Mouse (Mus musculus) heart, postnatal 0 days (tissue): ENCODE results near the gene Fbxo42. TPM values are rescaled to one million over a fixed set of nuclear protein-coding genes. Genes with fewer than 3 reads are reported as not detected.
A peak's percentile ranks its signal among the peaks of the same experiment; 100 is the strongest.

Experiments used
- ATAC-seq: fragments of 200-750 bp; cut with Nextera tagmentation; 2 replicates; pipeline ENCODE4 v1.8.0; 2017; ENCODE audit warnings: low read depth, moderate number of reproducible peaks, moderate library complexity; ENCODE audit not compliant: insufficient read depth
- DNase-seq: peaks from one replicate; pipeline ENCODE4 v3.0.0-alpha.2; 2016; ENCODE audit warnings: low spot score
- H3K27ac ChIP-seq: fragments of 300-500 bp; sonication (generic); 2 replicates; pipeline ENCODE4 v1.5.1; 2014; ENCODE audit warnings: low read depth, mild to moderate bottlenecking
- H3K27me3 ChIP-seq: fragments of 300-500 bp; sonication (generic); 2 replicates; pipeline ENCODE4 v1.6.1; 2014; ENCODE audit warnings: low read length, mixed read lengths; ENCODE audit not compliant: control insufficient read depth, insufficient read depth
- H3K36me3 ChIP-seq: fragments of 300-500 bp; sonication (generic); replicated peaks from 2 replicates; pipeline ENCODE4 v1.6.1; 2014; ENCODE audit warnings: low read length, mixed read lengths; ENCODE audit not compliant: control insufficient read depth, insufficient read depth
- H3K4me1 ChIP-seq: fragments of 300-500 bp; sonication (generic); 2 replicates; pipeline ENCODE4 v1.6.1; 2014; ENCODE audit warnings: antibody characterized with exemption; ENCODE audit not compliant: control insufficient read depth, insufficient read depth
- H3K4me2 ChIP-seq: fragments of 300-500 bp; sonication (generic); 2 replicates; pipeline ENCODE4 v1.6.1; 2014; ENCODE audit warnings: low read depth, mild to moderate bottlenecking, low read length, moderate library complexity
- H3K4me3 ChIP-seq: fragments of 300-500 bp; sonication (generic); 2 replicates; pipeline ENCODE4 v1.5.1; 2014; ENCODE audit warnings: low read depth, low read length
- H3K9ac ChIP-seq: fragments of 300-500 bp; sonication (generic); replicated peaks from 2 replicates; pipeline ENCODE4 v1.6.1; 2014; ENCODE audit warnings: low read depth, low read length, mixed read lengths
- H3K9me3 ChIP-seq: fragments of 300-500 bp; sonication (generic); replicated peaks from 2 replicates; pipeline ENCODE4 v1.6.1; 2016; ENCODE audit warnings: low read length; ENCODE audit not compliant: control insufficient read depth
- CTCF ChIP-seq: IDR thresholded peaks from 2 replicates; pipeline ENCODE4 v1.5.1; 2016; ENCODE audit warnings: antibody characterized with exemption, control low read depth, low read depth
- EP300 ChIP-seq: IDR thresholded peaks from 2 replicates; pipeline ENCODE4 v1.6.1; 2016; ENCODE audit warnings: antibody characterized with exemption, low read depth
- WGBS: fragments of 180-500 bp; shearing (Covaris S2); extraction: QIAGEN DNeasy Blood & Tissue Kit; methylation state at CpG from one replicate; pipeline ENCODE4 v1.1.7; 2014; 5-methylcytosine and 5-hydroxymethylcytosine counted together
- polyA plus RNA-seq: library from polyadenylated mRNA; unstranded; fragments of >200 nt; fragmentation: Nextera tagmentation; extraction: Ambion mirVana; gene quantifications from 2 replicates; pipeline ENCODE4 v1.2.1, GENCODE M21; 2015
- total RNA-seq: library from RNA; depleted of rRNA; stranded (reverse); fragments of >200 nt; gene quantifications from 2 replicates; pipeline ENCODE4 v1.2.3, GENCODE M21; 2014; ENCODE audit warnings: low replicate concordance

Gene Fbxo42
- total and polyA plus RNA-seq, 2 experiments from 2014 or later = 9.1 to 9.5 TPM

- Histone ChIP-seq H3K9ac (no peak overlapping the region), H3K36me3 (peaks cover 44% of the 10 kb centered on the region), H3K27me3 (no peaks in the 10 kb centered on the region), H3K27ac (no peak overlapping the region), H3K4me3 (no peak overlapping the region), H3K4me1 (peaks cover 7% of the 10 kb centered on the region; the same call in 1 of the 2 replicates), H3K4me2 (no peak overlapping the region), H3K9me3 (no peaks in the 10 kb centered on the region)
- DNase-seq (no peak), ATAC-seq (no peak)
- 39% methylated on average over 4 of the region's 4 CpGs for WGBS
- no peak for TF ChIP-seq EP300
- no peak for TF ChIP-seq CTCF
Observed at GRCm38 (mm10) chr4:141118691-141119090, 29.0 kb upstream of the Fbxo42 start.

- H3K4me1 ChIP-seq = peaks cover 7% of the 10 kb centered on the region; the same call in 1 of the 2 replicates
- H3K9ac ChIP-seq = no peak overlapping the region
- 26% methylated on average over 11 of the region's 11 CpGs for WGBS
- TF ChIP-seq EP300 = no peak
- peak; percentile 74 for TF ChIP-seq CTCF
- H3K27me3 ChIP-seq = no peaks in the 10 kb centered on the region
- H3K27ac ChIP-seq = no peak overlapping the region
- H3K36me3 ChIP-seq = peaks cover 27% of the 10 kb centered on the region
- H3K4me2 ChIP-seq = no peak overlapping the region
- ATAC-seq (0 out of 2 replicates have a peak, but pooled peaks have one; percentile 50), DNase-seq (peak; percentile 54)
- H3K9me3 ChIP-seq = no peaks in the 10 kb centered on the region
- H3K4me3 ChIP-seq = no peak overlapping the region
Observed at GRCm38 (mm10) chr4:141120700-141121099, 27.0 kb upstream of the Fbxo42 start.

GRCm38 (mm10) chr4:141122663-141123062, 25.1 kb upstream of the Fbxo42 start:
- H3K4me3 ChIP-seq = no peak overlapping the region

GRCm38 (mm10) chr4:141123065-141123464, 24.6 kb upstream of the Fbxo42 start:
- Histone ChIP-seq H3K9ac (no peak overlapping the region), H3K4me2 (no peak overlapping the region), H3K4me1 (peaks cover 7% of the 10 kb centered on the region; the same call in 1 of the 2 replicates), H3K27me3 (no peaks in the 10 kb centered on the region), H3K4me3 (no peak overlapping the region), H3K9me3 (no peaks in the 10 kb centered on the region), H3K36me3 (peaks cover 5% of the 10 kb centered on the region; the same call in 1 of the 2 replicates), H3K27ac (no peak overlapping the region)
- 20% methylated on average over 1 of the region's 1 CpGs for WGBS
- DNase-seq (no peak), ATAC-seq (no peak)
- TF ChIP-seq CTCF (no peak), EP300 (no peak)

More at GRCm38 (mm10) chr4:141122663-141123062, 25.1 kb upstream of the Fbxo42 start:
- Histone ChIP-seq H3K27me3 (no peaks in the 10 kb centered on the region), H3K36me3 (peaks cover 9% of the 10 kb centered on the region), H3K4me1 (peaks cover 7% of the 10 kb centered on the region; the same call in 1 of the 2 replicates), H3K9me3 (no peaks in the 10 kb centered on the region), H3K4me2 (no peak overlapping the region), H3K9ac (no peak overlapping the region), H3K27ac (no peak overlapping the region)
- ATAC-seq (no peak), DNase-seq (no peak)
- 67% methylated on average over 7 of the region's 7 CpGs for WGBS
- no peak for TF ChIP-seq EP300
- TF ChIP-seq CTCF = no peak

GRCm38 (mm10) chr4:141129190-141129710, 18.5 kb upstream of the Fbxo42 start:
- Histone ChIP-seq H3K27ac (no peak overlapping the region), H3K9ac (no peak overlapping the region), H3K27me3 (no peaks in the 10 kb centered on the region), H3K4me3 (no peak overlapping the region), H3K36me3 (no peaks in the 10 kb centered on the region), H3K4me2 (no peak overlapping the region), H3K9me3 (no peaks in the 10 kb centered on the region), H3K4me1 (peaks cover 24% of the 10 kb centered on the region)
- no peak for DNase-seq
- 73% methylated on average over 6 of the region's 6 CpGs for WGBS
- no peak for ATAC-seq
- TF ChIP-seq CTCF (no peak), EP300 (no peak)
